Mouse (Mus musculus): ENCODE measurements around the gene Ppp1r1b.

The Ppp1r1b gene

DNA sequence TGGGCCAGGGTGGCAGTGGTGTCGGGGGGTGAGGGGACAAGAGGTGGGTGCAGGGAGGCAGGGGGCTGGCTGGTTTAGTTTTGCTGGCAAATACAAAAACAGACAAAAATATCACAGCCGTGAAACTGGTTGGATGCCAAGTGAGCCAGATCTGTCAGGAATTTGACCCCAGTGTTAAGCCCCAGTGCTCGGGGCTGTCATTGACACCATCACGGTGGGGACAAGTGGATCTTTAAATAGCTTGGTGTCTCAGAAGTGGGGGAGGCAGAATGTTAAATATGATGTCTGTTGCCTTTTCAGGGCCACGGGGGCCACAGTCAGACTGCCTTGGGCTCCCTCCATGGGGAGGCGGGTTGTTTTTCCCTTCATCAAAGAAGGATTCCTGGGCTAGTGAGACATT lies 46.1 kb downstream of the Ppp1r1b start:
- DNase-seq (ENCODE audit: low spot score in 2 of 2): no peak

DNA sequence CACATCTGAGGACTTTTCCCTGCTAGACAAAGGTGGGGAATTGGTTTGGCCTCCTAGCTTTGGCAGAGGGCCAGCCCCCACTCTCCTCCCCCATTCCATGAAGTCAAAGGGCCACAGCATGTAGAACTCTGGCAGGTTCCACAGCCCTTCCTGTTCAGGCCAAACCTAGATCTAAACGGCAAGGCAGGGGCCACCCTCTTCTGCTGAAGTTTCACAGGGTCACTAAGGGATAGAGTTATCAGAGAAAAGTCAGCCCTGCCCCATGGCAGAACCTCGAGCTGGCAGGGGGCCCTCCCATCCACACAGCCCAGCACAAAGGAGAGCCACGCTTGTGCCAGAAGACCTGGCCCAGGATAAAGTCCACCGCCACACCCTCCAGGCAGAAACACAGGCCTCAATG lies 46.8 kb downstream of the Ppp1r1b start:
- no peak for DNase-seq (ENCODE audit: low spot score in 2 of 2)

DNA sequence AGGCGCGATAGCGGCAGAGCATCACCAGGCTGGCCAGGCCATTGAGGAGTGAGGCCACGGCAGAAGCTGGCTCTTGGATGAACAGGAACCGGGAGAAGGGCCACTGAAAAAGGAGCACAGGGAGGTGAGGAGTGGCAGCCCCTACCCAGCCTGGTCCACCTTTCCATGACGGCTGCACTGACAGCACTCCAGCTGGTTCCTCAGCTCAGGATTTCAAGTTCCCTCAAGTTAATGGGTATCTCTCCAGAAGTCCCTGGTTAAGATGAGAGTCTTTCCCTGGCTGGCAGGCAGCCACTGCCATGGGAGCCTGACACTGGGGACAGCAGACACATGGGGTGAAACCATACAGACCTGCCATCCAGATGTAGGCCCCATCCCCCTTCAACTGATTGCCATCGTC lies 49.7 kb downstream of the Ppp1r1b start:
- DNase-seq (ENCODE audit: low spot score in 2 of 2): no peak

DNA sequence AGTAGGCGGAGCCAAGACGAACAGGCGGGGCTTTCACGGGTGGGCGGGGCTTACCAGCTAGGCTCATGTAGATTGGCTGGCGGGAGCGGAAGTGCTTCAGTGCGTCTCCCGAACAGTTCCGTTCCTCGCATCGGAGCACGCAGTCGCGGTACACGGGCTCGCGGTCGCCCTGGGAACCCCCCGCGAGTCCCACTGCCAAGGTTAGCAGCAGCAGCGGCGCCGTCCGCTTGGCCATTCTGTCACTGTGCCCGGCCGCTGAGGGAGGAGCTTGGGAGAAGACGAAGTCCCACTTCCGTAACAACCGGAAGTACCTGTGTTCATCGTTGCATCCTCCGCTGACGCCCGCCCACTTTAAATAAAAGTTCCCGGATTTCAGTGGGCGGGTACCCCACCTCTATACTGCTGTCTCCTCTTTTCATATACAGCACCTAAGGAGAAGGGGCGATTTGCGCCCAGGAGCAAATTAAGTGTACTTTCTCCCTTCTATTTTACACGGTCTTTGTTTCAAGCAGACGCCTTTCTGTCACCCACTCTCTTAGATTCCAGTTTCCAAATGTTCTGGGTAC lies 52.0 kb downstream of the Ppp1r1b start, which contains the start of gene Pgap3:
Pgap3 (minus strand) TSS at position 330 of the 566 bp plus-strand sequence.
- DNase-seq (ENCODE audit: low spot score in 2 of 2): peak; percentile 87 to 88

DNA sequence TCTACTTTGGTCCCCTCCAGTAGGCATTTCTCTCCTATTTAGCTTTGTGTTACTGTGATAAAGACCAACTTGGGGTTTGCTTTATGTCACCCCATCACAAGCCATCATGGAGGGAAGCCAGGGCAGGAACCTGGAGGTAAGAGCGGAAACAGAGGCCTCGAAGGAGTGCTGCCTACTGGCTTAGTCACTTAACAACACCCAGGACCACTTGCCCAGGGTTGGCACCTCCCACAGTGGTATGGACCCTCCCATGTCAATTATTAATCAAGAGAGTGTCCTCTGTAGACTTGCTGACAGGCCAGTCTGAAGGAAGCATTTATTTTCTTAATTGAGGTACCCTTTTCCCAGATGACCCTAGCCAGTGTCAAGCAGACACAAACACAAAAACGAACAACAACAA lies 52.6 kb downstream of the Ppp1r1b start:
- no peak for DNase-seq (ENCODE audit: low spot score in 2 of 2)

DNA sequence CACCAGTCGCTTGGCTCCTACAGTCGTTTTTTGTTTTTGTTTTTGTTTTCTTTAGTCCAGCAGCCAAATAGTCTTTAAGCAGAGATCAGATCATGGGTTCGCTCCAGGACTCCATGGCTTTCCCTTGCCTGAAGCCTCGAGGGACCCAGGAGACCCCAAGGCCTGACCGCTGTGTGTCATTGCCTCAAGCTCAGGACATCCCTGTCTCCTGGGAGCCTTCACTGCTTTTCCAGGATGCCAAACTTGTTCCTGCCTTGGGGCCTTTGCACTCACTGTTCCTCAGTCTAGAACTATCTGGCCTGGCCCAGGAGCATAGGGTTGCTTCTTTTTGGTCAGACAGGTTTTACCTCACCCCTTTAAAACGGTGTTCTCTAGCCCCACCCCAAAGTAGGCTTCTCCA lies 58.4 kb downstream of the Ppp1r1b start:
- DNase-seq (ENCODE audit: low spot score in 2 of 2): no peak

All from right cerebral cortex, postnatal 36 days (tissue).